Mouse (Mus musculus) Patski (cell line): ENCODE measurements around the gene Lpcat3. TPM values are rescaled to one million over a fixed set of nuclear protein-coding genes. Genes with fewer than 3 reads are reported as not detected.
A peak's percentile ranks its signal among the peaks of the same experiment; 100 is the strongest.
"Not testable (repeated sequence)": the region's sequence is repeated elsewhere in the genome, so short reads cannot be mapped to it uniquely, and the experiment has no call there.

Source experiments
- ATAC-seq: fragments of 100-300 bp; one replicate; pipeline ENCODE4 v1.8.0; 2021
- CTCF ChIA-PET: fragments of 350-600 bp; sonication (Branson Sonifier 250); formaldehyde crosslinking; loops from one replicate; lab custom pipeline; 2022; ENCODE audit warnings: inconsistent platforms; lab: Charles Lee
- POLR2A ChIA-PET: fragments of 350-600 bp; sonication (Branson Sonifier 250); formaldehyde crosslinking; loops from one replicate; lab custom pipeline; 2022; ENCODE audit warnings: antibody characterized with exemption, inconsistent platforms; lab: Charles Lee
- DNase-seq: peaks from one replicate; pipeline ENCODE4 v3.0.0-alpha.2; 2011; ENCODE audit warnings: low read depth, low spot score
- H3K27me3 ChIP-seq: fragments of 371-371 bp; one replicate; pipeline ENCODE4 v1.5.1; 2021
- CTCF ChIP-seq: fragments of 100-300 bp; IDR thresholded peaks from one replicate; pipeline ENCODE4 v1.5.1; 2021
- in situ Hi-C: fragments of 300-500 bp; cut with MboI; formaldehyde crosslinking; loops from 3 replicates; pipeline ENCODE4 v1.11.1; 2018; ENCODE audit warnings: low pct_unique_long_range_greater_than_20kb, mixed read lengths
- polyA plus RNA-seq: library from polyadenylated mRNA; unstranded; gene quantifications from one replicate; pipeline ENCODE4 v1.2.3, GENCODE M21; 2021

Lpcat3 gene
- polyA plus RNA-seq, 1 experiment from 2014 or later, result 107 TPM

- DNase-seq (no peak), ATAC-seq (no peak)
- no peak for TF ChIP-seq CTCF
- CTCF ChIA-PET, result no interaction called here
- in situ Hi-C loops, result no loop called here
- POLR2A ChIA-PET, result no interaction called here
- no peaks in the 10 kb centered on the region for H3K27me3 ChIP-seq
Observed at GRCm38 (mm10) chr6:124674591-124674990, 11.8 kb downstream of the Lpcat3 start.

DNA sequence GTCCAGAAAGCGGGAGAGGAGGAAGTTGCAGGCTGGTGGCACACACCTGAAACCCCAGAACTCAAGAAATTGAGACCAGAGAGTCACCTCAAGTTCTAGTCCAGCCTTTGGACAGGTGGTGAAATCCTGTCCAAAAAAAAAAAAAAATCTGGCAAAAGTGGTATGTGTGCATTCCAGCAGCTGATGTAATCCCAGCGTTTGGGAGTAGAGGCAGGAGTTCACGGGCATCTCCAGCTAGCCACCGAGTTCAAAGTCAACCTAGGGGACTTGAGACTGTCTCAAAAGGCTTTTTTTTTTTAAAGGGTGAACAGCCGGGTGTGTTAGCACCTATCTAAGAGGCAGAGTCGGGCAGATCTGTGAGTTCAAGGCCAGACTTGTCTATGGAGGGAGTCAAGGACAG, 13.3 kb downstream of the Lpcat3 start:
- DNase-seq (no peak), ATAC-seq (no peak)
- no peaks in the 10 kb centered on the region for H3K27me3 ChIP-seq
- in situ Hi-C loops, result no loop called here
- no peak for TF ChIP-seq CTCF
- POLR2A ChIA-PET, result interaction anchor here (0.8 kb wide), 1 partner anchor 26 kb away, joined by 3 read pairs; no protein-coding TSS in a partner anchor
- CTCF ChIA-PET, result no interaction called here

- DNase-seq (no peak), ATAC-seq (no peak)
- in situ Hi-C loops, result no loop called here
- H3K27me3 ChIP-seq, result no peaks in the 10 kb centered on the region
- TF ChIP-seq CTCF, result no peak
- ChIA-PET POLR2A (no interaction called here), CTCF (interaction anchor here (1.4 kb wide), 1 partner anchor 15 kb away, joined by 3 read pairs; no protein-coding TSS in a partner anchor)
Observed at GRCm38 (mm10) chr6:124678769-124679168, 15.9 kb downstream of the Lpcat3 start.

- ChIA-PET CTCF (interaction anchor here (0.9 to 1.4 kb wide), 3 partner anchors 16 to 26 kb away, joined by 3 read pairs; no protein-coding TSS in a partner anchor), POLR2A (no interaction called here)
- in situ Hi-C loops, result no loop called here
- H3K27me3 ChIP-seq, result no peaks in the 10 kb centered on the region
- no peak for TF ChIP-seq CTCF
- DNase-seq, result no peak
- ATAC-seq, result no peak
Observed at GRCm38 (mm10) chr6:124679486-124679885, 16.7 kb downstream of the Lpcat3 start.

DNA sequence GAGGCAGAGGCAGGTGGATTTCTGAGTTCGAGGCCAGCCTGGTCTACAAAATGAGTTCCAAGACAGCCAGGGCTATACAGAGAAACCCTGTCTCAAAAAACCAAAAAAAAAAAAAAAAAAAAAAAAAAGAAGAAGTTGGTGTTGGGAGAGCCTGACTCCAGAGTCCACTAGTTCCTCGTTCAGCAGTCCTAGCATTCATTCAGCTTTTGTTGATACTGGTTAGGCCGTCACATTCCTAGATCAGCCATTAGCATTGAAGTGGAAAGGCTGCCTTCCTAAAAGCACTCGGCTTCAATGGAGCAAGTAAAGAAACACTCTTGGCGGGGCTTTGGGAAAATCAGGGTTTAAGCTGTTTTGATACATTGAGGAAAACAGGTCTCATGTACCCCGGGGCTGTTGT, 19.5 kb downstream of the Lpcat3 start:
- ATAC-seq (peak; percentile 60), DNase-seq (peak; percentile 31)
- ChIA-PET POLR2A (interaction anchor here (1.4 to 2.3 kb wide), 3 partner anchors 11 to 24 kb away, joined by 3 to 7 read pairs (median 6); no protein-coding TSS in a partner anchor), CTCF (interaction anchor here (1.1 to 5.3 kb wide), 6 partner anchors 12 to 41 kb away, joined by 3 to 25 read pairs (median 6); partner anchors contain the start of gene Lpcat3)
- in situ Hi-C loops, H3K27me3 ChIP-seq: not testable (repeated sequence)

- in situ Hi-C loops, result no loop called here
- CTCF ChIA-PET, result interaction anchor here (0.9 to 5.3 kb wide), 6 partner anchors 10 to 21 kb away, joined by 3 to 25 read pairs (median 8); partner anchors contain the start of gene Lpcat3
- ATAC-seq (peak; percentile 90), DNase-seq (peak; percentile 93)
- POLR2A ChIA-PET, result interaction anchor here (1.4 to 2.3 kb wide), 3 partner anchors 10 to 22 kb away, joined by 3 to 7 read pairs (median 6); no protein-coding TSS in a partner anchor
- no peaks in the 10 kb centered on the region for H3K27me3 ChIP-seq
- TF ChIP-seq CTCF, result no peak
Observed at GRCm38 (mm10) chr6:124683591-124684417, 21.0 kb downstream of the Lpcat3 start.

GRCm38 (mm10) chr6:124685606-124686386, 23.0 kb downstream of the Lpcat3 start:
- ATAC-seq (no peak), DNase-seq (no peak)
- ChIA-PET POLR2A (interaction anchor here (1.4 kb wide), 1 partner anchor 8 kb away, joined by 6 read pairs; no protein-coding TSS in a partner anchor), CTCF (interaction anchor here (0.8 to 5.3 kb wide), 3 partner anchors 8 to 22 kb away, joined by 3 to 25 read pairs (median 4); partner anchors contain the start of gene Lpcat3)
- no peak for TF ChIP-seq CTCF
- H3K27me3 ChIP-seq, result no peaks in the 10 kb centered on the region
- in situ Hi-C loops, result no loop called here

- CTCF ChIA-PET, result interaction anchor here (0.8 to 5.3 kb wide), 2 partner anchors 7 to 14 kb away, joined by 3 to 25 read pairs; no protein-coding TSS in a partner anchor
- in situ Hi-C loops, DNase-seq, H3K27me3 ChIP-seq, POLR2A ChIA-PET, ATAC-seq: not testable (repeated sequence)
- TF ChIP-seq CTCF, result peak; percentile 59
Observed at GRCm38 (mm10) chr6:124686644-124687043, 23.8 kb downstream of the Lpcat3 start.

DNA sequence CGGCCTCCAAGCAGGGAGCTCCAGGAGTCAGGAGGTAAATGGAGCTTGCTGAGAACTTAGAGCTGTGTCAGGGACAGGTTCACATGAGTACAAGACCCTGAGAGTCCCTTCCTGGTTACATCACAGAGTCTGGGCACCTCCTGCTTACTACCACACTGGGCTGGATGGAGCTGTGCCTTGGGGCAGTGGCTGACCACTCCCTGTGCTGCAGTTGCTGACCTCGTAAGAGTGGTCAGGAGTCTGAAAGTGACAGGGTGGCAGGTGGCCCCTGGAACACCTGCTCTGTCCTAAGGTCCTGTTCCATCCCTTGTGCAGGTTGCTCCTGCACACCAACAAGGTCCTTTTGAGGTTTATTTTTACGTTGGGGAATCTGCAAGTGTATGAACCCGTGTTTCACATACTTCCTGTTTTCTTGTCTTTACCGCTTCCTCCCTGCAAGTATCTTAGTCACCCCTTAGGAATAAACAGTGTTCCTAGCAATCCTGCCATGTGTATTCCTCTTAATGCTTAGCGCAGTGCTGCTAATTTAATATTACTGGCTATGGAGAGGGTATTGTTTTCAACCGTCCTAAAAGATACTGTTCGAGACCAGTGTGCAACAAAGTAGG, 25.4 kb downstream of the Lpcat3 start:
- POLR2A ChIA-PET, result no interaction called here
- no peaks in the 10 kb centered on the region for H3K27me3 ChIP-seq
- CTCF ChIA-PET, result no interaction called here
- in situ Hi-C loops, result no loop called here
- no peak for ATAC-seq
- TF ChIP-seq CTCF, result no peak
- no peak for DNase-seq

DNA sequence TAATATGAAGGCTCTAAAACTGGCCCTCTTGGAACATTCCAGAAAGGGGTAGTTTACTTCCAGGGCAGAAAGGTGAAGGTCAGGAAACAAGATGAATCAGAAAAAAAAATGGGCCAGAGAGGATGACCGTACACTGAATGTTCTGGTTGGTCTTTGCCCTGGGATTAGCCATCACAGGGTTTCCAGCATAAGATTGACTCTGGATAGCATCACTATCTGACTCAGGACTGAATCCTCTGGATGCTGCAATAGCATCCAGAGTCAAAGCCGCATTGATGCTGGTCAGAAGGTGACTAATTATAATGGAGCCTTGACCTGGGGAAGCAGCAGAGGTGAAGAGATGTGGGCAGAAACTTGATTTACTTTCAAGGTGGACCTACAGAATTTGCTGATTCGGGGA, 26.2 kb downstream of the Lpcat3 start:
- no peak for DNase-seq
- TF ChIP-seq CTCF, result no peak
- POLR2A ChIA-PET, result no interaction called here
- CTCF ChIA-PET, result no interaction called here
- ATAC-seq, result no peak
- no peaks in the 10 kb centered on the region for H3K27me3 ChIP-seq
- in situ Hi-C loops, result no loop called here
